Mouse (Mus musculus) myocyte (in vitro differentiated cells): ENCODE measurements around the gene Aars2. TPM values are rescaled to one million over a fixed set of nuclear protein-coding genes. Genes with fewer than 3 reads are reported as not detected.

Experiments
- H3K27me3 ChIP-seq: one replicate; pipeline ENCODE4 v1.6.1; 2011; ENCODE audit not compliant: control insufficient read depth, insufficient read depth, insufficient read length
- H3K36me3 ChIP-seq: one replicate; pipeline ENCODE4 v1.6.1; 2011; ENCODE audit not compliant: control insufficient read depth, insufficient read depth
- H3K4me2 ChIP-seq: one replicate; pipeline ENCODE4 v1.6.1; 2011; ENCODE audit warnings: low read depth, control low read depth
- H3K4me3 ChIP-seq: one replicate; pipeline ENCODE4 v1.5.1; 2011; ENCODE audit warnings: mild to moderate bottlenecking, control low read depth, moderate library complexity
- H3K79me2 ChIP-seq: one replicate; pipeline ENCODE4 v1.6.1; 2011; ENCODE audit not compliant: control insufficient read depth, insufficient read depth
- H3ac ChIP-seq: one replicate; pipeline ENCODE4 v1.6.1; 2011; ENCODE audit not compliant: control insufficient read depth, insufficient read length
- CEBPB ChIP-seq: IDR thresholded peaks from 2 replicates; pipeline ENCODE4 v1.6.1; 2011; ENCODE audit warnings: mild to moderate bottlenecking, moderate library complexity; ENCODE audit not compliant: poor library complexity, insufficient read depth, severe bottlenecking
- E2F4 ChIP-seq: IDR thresholded peaks from one replicate; pipeline ENCODE4 v1.6.1; 2011; ENCODE audit warnings: mild to moderate bottlenecking, control low read depth, moderate library complexity; ENCODE audit not compliant: insufficient read depth
- MAX ChIP-seq: IDR thresholded peaks from one replicate; pipeline ENCODE4 v1.6.1; 2011; ENCODE audit warnings: low read depth, mild to moderate bottlenecking, control low read depth
- MYOD1 ChIP-seq, 3 experiments: IDR thresholded peaks; one replicate each; pipeline ENCODE4 v1.6.1; 2011; ENCODE audit warnings: control low read depth in 2 of 3, low read depth in 2 of 3, mild to moderate bottlenecking in 2 of 3, moderate library complexity in 1 of 3; ENCODE audit not compliant: insufficient read length in 2 of 3, control insufficient read depth in 1 of 3
- MYOG ChIP-seq, 3 experiments: IDR thresholded peaks; one replicate each; pipeline ENCODE4 v1.6.1; 2011; ENCODE audit warnings: control low read depth in 2 of 3, low read depth in 2 of 3, mild to moderate bottlenecking in 2 of 3; ENCODE audit not compliant: insufficient read length in 2 of 3, control insufficient read depth in 1 of 3, insufficient read depth in 1 of 3
- POLR2A ChIP-seq: IDR thresholded peaks from one replicate; pipeline ENCODE4 v1.6.1; 2011; ENCODE audit warnings: low read depth, mild to moderate bottlenecking, control low read depth, moderate library complexity; ENCODE audit not compliant: insufficient read length
- POLR2AphosphoS2 ChIP-seq: IDR thresholded peaks from one replicate; pipeline ENCODE4 v1.6.1; 2011; ENCODE audit warnings: low read depth, control low read depth; ENCODE audit not compliant: insufficient read length
- REST ChIP-seq: IDR thresholded peaks from one replicate; pipeline ENCODE4 v1.6.1; 2011; ENCODE audit warnings: mild to moderate bottlenecking, control low read depth, moderate library complexity; ENCODE audit not compliant: insufficient read depth, insufficient read length
- SRF ChIP-seq: IDR thresholded peaks from one replicate; pipeline ENCODE4 v1.6.1; 2011; ENCODE audit warnings: low read depth; ENCODE audit not compliant: control insufficient read depth, insufficient read length
- TCF12 ChIP-seq: IDR thresholded peaks from one replicate; pipeline ENCODE4 v1.6.1; 2011; ENCODE audit warnings: mild to moderate bottlenecking, control low read depth; ENCODE audit not compliant: poor library complexity, insufficient read depth, severe bottlenecking
- TCF3 ChIP-seq: IDR thresholded peaks from one replicate; pipeline ENCODE4 v1.6.1; 2011; ENCODE audit warnings: low read depth, control low read depth; ENCODE audit not compliant: insufficient read length
- USF1 ChIP-seq: IDR thresholded peaks from one replicate; pipeline ENCODE4 v1.6.1; 2011; ENCODE audit warnings: low read depth, mild to moderate bottlenecking, control low read depth, moderate library complexity
- polyA plus RNA-seq: library from polyadenylated mRNA; unstranded; fragments of >200 nt; fragmentation: generic; extraction: Trizol; gene quantifications from one replicate; pipeline ENCODE4 v1.2.1, GENCODE M21; 2012; ENCODE audit warnings: missing spikeins

The Aars2 gene
- polyA plus RNA-seq, 1 experiment, result 15.5 TPM

DNA sequence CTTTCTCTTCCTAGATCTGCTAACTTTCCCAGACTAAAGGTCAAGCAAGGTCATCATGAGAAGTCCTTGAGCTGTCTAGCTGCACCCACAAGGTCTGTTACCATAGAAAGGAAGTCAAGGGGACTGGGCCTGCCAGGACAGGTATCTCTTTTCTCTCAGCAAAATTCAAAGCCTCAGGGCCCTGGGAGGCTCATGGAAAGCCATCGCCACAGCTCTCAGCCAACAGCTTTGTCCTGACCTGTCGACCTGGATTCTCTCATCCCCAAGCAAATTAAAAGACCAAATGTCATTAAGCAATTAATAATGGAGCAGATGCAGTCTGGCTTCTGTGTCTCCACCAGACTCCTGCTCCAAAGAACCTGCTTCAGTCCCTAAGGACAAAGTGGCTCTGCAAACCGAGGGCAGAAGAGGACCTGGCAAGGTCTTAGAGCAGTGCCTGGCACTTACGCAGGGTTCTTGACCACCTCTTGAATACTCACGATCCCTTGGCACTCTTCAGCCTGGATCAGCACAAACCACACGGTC lies 638 bp upstream of the Aars2 start:
- Histone ChIP-seq H3K27me3 (no peaks in the 10 kb centered on the region), H3K4me3 (peak overlapping the region; percentile 22), H3K4me2 (no peak overlapping the region), H3K36me3 (peaks cover 3% of the 10 kb centered on the region), H3ac (peak overlapping the region; percentile 78), H3K79me2 (no peaks in the 10 kb centered on the region)
- TF ChIP-seq MYOG (IDR thresholded peaks at IDR 0.05; ENCODE audit: control insufficient read depth in 1 of 3, insufficient read depth in 1 of 3, insufficient read length in 2 of 3, low read depth in 2 of 3) (no peak), POLR2AphosphoS2 (no peak), TCF3 (no peak), USF1 (no peak), E2F4 (no peak), SRF (no peak), CEBPB (no peak), TCF12 (no peak), MYOD1 (IDR thresholded peaks at IDR 0.05; ENCODE audit: control insufficient read depth in 1 of 3, insufficient read length in 2 of 3, low read depth in 2 of 3) (no peak), REST (no peak), MAX (no peak), POLR2A (no peak)

DNA sequence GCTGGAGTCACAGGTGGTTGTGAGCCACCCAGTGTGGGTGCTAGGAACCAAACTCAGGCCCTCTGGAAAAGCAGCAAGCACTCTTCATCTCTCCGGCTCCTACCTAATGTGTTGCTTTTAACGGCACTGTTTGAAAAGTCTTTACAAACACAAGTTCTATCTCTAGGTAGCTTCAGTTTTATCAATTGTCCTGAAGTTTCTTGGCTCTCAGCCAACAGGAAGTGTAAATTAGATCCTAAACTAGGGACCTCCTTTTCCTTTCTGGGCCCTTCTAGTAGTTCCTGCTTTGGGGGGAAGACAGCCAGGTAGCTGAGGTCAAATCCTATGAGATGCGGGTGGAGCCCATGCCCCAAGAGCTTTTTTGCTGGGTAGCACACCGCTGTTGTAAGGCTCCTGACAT lies 4.2 kb downstream of the Aars2 start:
- Histone ChIP-seq H3K4me3 (no peak overlapping the region), H3K36me3 (peaks cover 3% of the 10 kb centered on the region), H3K4me2 (no peak overlapping the region), H3K79me2 (no peaks in the 10 kb centered on the region), H3ac (no peak overlapping the region), H3K27me3 (no peaks in the 10 kb centered on the region)
- TF ChIP-seq CEBPB (no peak), TCF12 (no peak), MYOG (IDR thresholded peaks at IDR 0.05; ENCODE audit: control insufficient read depth in 1 of 3, insufficient read depth in 1 of 3, insufficient read length in 2 of 3, low read depth in 2 of 3) (no peak), SRF (no peak), POLR2AphosphoS2 (no peak), REST (no peak), MYOD1 (IDR thresholded peaks at IDR 0.05; ENCODE audit: control insufficient read depth in 1 of 3, insufficient read length in 2 of 3, low read depth in 2 of 3) (no peak), USF1 (no peak), POLR2A (no peak), E2F4 (no peak), MAX (no peak), TCF3 (no peak)

DNA sequence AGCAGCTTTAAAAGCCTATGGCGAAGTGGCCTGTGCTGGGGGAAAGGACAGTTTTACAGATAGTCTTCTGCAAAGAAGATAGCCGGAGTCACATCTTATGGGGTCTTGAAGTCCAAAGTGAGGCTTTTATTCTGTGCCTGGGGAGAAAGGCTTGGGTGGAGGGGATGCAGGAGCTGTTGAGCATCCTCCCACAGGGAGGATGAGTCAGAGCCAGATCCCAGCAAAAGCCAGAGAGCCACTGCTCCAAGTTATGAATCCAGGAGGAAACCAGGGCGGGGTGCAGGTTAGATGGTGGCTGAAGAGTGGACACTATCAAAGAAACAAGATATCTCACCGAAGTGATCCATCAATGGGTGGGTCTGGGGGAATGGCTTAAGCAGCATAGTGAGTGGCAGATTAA lies 5.1 kb downstream of the Aars2 start:
- no peak for TF ChIP-seq SRF
- TF ChIP-seq TCF12, result no peak
- no peak for TF ChIP-seq REST
- no peak for TF ChIP-seq TCF3
- TF ChIP-seq MAX, result no peak
- no peak for TF ChIP-seq USF1
- TF ChIP-seq MYOG (IDR thresholded peaks at IDR 0.05; ENCODE audit: control insufficient read depth in 1 of 3, insufficient read depth in 1 of 3, insufficient read length in 2 of 3, low read depth in 2 of 3), result no peak
- no peak for TF ChIP-seq E2F4
- TF ChIP-seq CEBPB, result no peak
- TF ChIP-seq POLR2A, result no peak
- TF ChIP-seq MYOD1 (IDR thresholded peaks at IDR 0.05; ENCODE audit: control insufficient read depth in 1 of 3, insufficient read length in 2 of 3, low read depth in 2 of 3), result no peak
- Histone ChIP-seq H3K79me2 (no peaks in the 10 kb centered on the region), H3K4me3 (no peak overlapping the region), H3K27me3 (no peaks in the 10 kb centered on the region), H3ac (no peak overlapping the region), H3K36me3 (peaks cover 3% of the 10 kb centered on the region), H3K4me2 (no peak overlapping the region)

DNA sequence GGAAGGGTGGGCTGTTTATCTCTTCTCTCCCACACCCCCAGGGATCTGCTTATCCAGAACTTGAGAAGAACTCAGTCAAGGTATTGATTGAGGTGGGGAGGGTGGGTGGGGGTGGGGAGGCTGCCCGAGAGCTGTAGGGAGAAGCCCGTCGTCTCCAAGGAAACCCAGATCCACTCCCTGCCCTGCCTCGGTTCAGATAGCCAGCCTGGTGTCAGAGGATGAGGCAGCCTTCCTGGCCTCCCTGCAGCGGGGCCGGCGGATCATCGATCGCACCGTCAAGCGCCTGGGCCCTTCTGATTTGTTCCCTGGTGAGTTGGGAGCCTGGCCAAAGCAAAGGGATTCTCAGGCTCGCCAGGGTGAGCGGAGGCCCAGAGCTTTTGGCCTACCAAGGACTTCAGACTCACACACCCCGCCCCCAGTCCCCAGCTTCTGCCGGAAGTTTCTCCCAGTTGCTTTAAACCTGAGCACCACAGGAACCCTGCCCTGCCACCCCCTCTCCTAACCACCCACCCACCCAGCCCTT lies 8.6 kb downstream of the Aars2 start:
- no peaks in the 10 kb centered on the region for H3K36me3 ChIP-seq
- no peak for TF ChIP-seq CEBPB

DNA sequence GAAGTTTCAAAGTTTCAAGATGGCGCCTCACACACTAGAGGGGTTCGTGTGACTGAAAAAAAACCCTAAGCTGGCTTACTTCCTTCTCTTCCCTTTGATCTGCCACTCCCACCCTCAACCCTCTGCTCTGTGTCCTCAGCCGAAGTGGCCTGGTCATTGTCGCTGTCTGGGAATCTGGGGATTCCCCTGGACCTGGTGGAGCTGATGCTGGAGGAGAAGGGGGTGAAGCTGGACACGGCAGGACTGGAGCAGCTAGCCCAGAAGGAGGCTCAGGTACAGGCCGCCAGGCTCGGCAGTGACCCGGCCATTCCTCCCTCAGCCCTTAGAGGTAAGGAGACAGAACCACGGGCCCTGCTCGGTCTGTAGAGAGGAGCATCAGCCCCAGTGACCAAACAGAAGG lies 9.2 kb downstream of the Aars2 start:
- Histone ChIP-seq H3ac (no peak overlapping the region), H3K36me3 (no peaks in the 10 kb centered on the region), H3K4me3 (no peak overlapping the region), H3K79me2 (no peaks in the 10 kb centered on the region), H3K27me3 (no peaks in the 10 kb centered on the region), H3K4me2 (no peak overlapping the region)
- TF ChIP-seq POLR2AphosphoS2 (no peak), MYOD1 (IDR thresholded peaks at IDR 0.05; ENCODE audit: control insufficient read depth in 1 of 3, insufficient read length in 2 of 3, low read depth in 2 of 3) (no peak), SRF (no peak), TCF12 (no peak), REST (no peak), TCF3 (no peak)

More for the DNA sequence above, 8.6 kb downstream of the Aars2 start:
- H3ac ChIP-seq, result no peak overlapping the region
- no peaks in the 10 kb centered on the region for H3K27me3 ChIP-seq
- no peaks in the 10 kb centered on the region for H3K79me2 ChIP-seq
- H3K4me2 ChIP-seq, result no peak overlapping the region
- H3K4me3 ChIP-seq, result no peak overlapping the region
